Mouse (Mus musculus) limb, embryonic 14.5 days (tissue): ENCODE results near the gene Gm45711. TPM values are rescaled to one million over a fixed set of nuclear protein-coding genes. Genes with fewer than 3 reads are reported as not detected.
"Not testable (repeated sequence)": the region's sequence is repeated elsewhere in the genome, so short reads cannot be mapped to it uniquely, and the experiment has no call there.

Source experiments
- ATAC-seq: fragments of 200-750 bp; cut with Nextera tagmentation; 2 replicates; pipeline ENCODE4 v1.8.0; 2017; ENCODE audit warnings: low read depth, moderate number of reproducible peaks, moderate TSS enrichment; ENCODE audit not compliant: low FRiP score
- DNase-seq: peaks from one replicate; pipeline ENCODE4 v3.0.0-alpha.2; 2015; ENCODE audit warnings: low spot score
- H3K27ac ChIP-seq: fragments of 300-500 bp; sonication (generic); replicated peaks from 2 replicates; pipeline ENCODE4 v1.5.1; 2014; ENCODE audit warnings: low read depth, mild to moderate bottlenecking, low read length, moderate library complexity, mixed read lengths
- H3K27me3 ChIP-seq: fragments of 300-500 bp; sonication (generic); 2 replicates; pipeline ENCODE4 v1.6.1; 2014; ENCODE audit warnings: low read length, mixed read lengths; ENCODE audit not compliant: control insufficient read depth, insufficient read depth
- H3K36me3 ChIP-seq: fragments of 300-500 bp; sonication (generic); 2 replicates; pipeline ENCODE4 v1.6.1; 2014; ENCODE audit warnings: mild to moderate bottlenecking, low read length, moderate library complexity, mixed read lengths; ENCODE audit not compliant: control insufficient read depth, insufficient read depth
- H3K4me1 ChIP-seq: fragments of 300-500 bp; sonication (generic); 2 replicates; pipeline ENCODE4 v1.6.1; 2014; ENCODE audit warnings: antibody characterized with exemption, low read length, mixed read lengths; ENCODE audit not compliant: control insufficient read depth, insufficient read depth
- H3K4me2 ChIP-seq: fragments of 300-500 bp; sonication (generic); replicated peaks from 2 replicates; pipeline ENCODE4 v1.6.1; 2014; ENCODE audit warnings: low read depth, mild to moderate bottlenecking, low read length, moderate library complexity; ENCODE audit not compliant: severe bottlenecking
- H3K4me3 ChIP-seq: fragments of 300-500 bp; sonication (generic); replicated peaks from 2 replicates; pipeline ENCODE4 v1.5.1; 2014; ENCODE audit warnings: low read length
- H3K9ac ChIP-seq: fragments of 300-500 bp; sonication (generic); 2 replicates; pipeline ENCODE4 v1.6.1; 2014; ENCODE audit warnings: mild to moderate bottlenecking, low read depth, low read length, moderate library complexity; ENCODE audit not compliant: severe bottlenecking
- H3K9me3 ChIP-seq: fragments of 300-500 bp; sonication (generic); 2 replicates; pipeline ENCODE4 v1.6.1; 2016; ENCODE audit warnings: low read length; ENCODE audit not compliant: control insufficient read depth
- POLR2A ChIP-seq: fragments of 200-500 bp; IDR thresholded peaks from 2 replicates; pipeline ENCODE4 v1.8.0; 2012; ENCODE audit warnings: inconsistent platforms, mild to moderate bottlenecking, moderate library complexity, borderline replicate concordance; ENCODE audit not compliant: insufficient read depth, insufficient read length; ENCODE audit errors: extremely low read depth
- WGBS: fragments of 180-500 bp; shearing (Covaris S2); extraction: QIAGEN DNeasy Blood & Tissue Kit; methylation state at CpG from one replicate; pipeline ENCODE4 v1.1.7; 2014; 5-methylcytosine and 5-hydroxymethylcytosine counted together
- polyA plus RNA-seq, 2 experiments: library from polyadenylated mRNA; depleted of rRNA in 1 of 2; stranded (reverse) in 1 of 2; unstranded in 1 of 2; fragments of >200 nt; fragmentation: Nextera tagmentation in 1 of 2; extraction: Ambion mirVana in 1 of 2; gene quantifications; 2 replicates each; pipeline versions ENCODE4 v1.2.1 to v1.2.3; 2012 to 2014

Gene Gm45711
- polyA plus RNA-seq, 2 experiments: not detected

GRCm38 (mm10) chr8:104294396-104294795, 15.5 kb downstream of the Gm45711 start:
- Histone ChIP-seq H3K4me1 (no peaks in the 10 kb centered on the region), H3K36me3 (no peaks in the 10 kb centered on the region), H3K9ac (no peak overlapping the region), H3K4me2 (no peak overlapping the region), H3K9me3 (no peaks in the 10 kb centered on the region), H3K4me3 (no peak overlapping the region), H3K27me3 (no peaks in the 10 kb centered on the region), H3K27ac (no peak overlapping the region)
- DNase-seq (no peak), ATAC-seq (no peak)
- no peak for TF ChIP-seq POLR2A
- WGBS: 87% methylated on average over 1 of the region's 1 CpGs

GRCm38 (mm10) chr8:104293081-104293480, 16.8 kb downstream of the Gm45711 start, which contains the start of gene Cmtm2a:
Cmtm2a (minus strand) TSS chr8:104293181.
- H3K27me3 ChIP-seq, H3K9ac ChIP-seq, H3K4me2 ChIP-seq, H3K36me3 ChIP-seq, H3K9me3 ChIP-seq, H3K4me3 ChIP-seq, DNase-seq, H3K27ac ChIP-seq, H3K4me1 ChIP-seq, ATAC-seq: not testable (repeated sequence)
- 78% methylated on average over 9 of the region's 12 CpGs for WGBS

DNA sequence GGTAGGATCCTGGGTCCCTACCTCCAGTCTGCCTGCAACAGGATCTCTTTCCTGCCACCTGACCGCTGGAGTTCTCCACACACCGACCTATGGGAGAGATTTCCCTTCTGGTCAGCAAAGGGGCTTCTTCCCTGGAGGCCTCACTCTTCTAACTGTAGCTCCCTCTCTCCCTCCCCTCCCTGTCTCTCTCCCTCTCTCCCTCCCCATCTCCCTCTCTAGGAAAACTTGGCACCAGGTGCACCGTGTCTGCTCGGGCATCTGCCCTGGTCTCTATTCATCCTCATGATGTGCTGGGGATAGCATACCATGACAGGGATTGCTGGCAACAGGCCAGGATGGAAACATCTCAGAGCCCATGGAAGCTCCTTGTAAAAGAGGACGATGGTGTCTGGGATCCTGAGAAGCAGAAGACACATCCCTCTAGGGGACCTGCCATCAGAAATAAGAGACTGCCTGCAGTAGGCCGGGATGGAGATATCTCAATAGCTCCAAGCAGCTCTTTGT, 40.9 kb downstream of the Gm45711 start:
- TF ChIP-seq POLR2A: no peak
- no peak for DNase-seq
- Histone ChIP-seq H3K4me3 (no peak overlapping the region), H3K4me1 (no peaks in the 10 kb centered on the region), H3K27me3 (no peaks in the 10 kb centered on the region), H3K9me3 (no peaks in the 10 kb centered on the region), H3K4me2 (no peak overlapping the region), H3K27ac (no peak overlapping the region), H3K9ac (no peak overlapping the region), H3K36me3 (peaks cover 6% of the 10 kb centered on the region)
- WGBS: 87% methylated on average over 6 of the region's 6 CpGs
- ATAC-seq: no peak

- ATAC-seq: no peak
- no peak overlapping the region for H3K9ac ChIP-seq
- H3K36me3 ChIP-seq: peaks cover 12% of the 10 kb centered on the region
- H3K27me3 ChIP-seq: no peaks in the 10 kb centered on the region
- H3K4me2 ChIP-seq: no peak overlapping the region
- H3K27ac ChIP-seq: no peak overlapping the region
- no peak for DNase-seq
- no peak for TF ChIP-seq POLR2A
- no peaks in the 10 kb centered on the region for H3K9me3 ChIP-seq
- H3K4me3 ChIP-seq: no peak overlapping the region
- H3K4me1 ChIP-seq: no peaks in the 10 kb centered on the region
Observed at GRCm38 (mm10) chr8:104268368-104268767, 41.5 kb downstream of the Gm45711 start.

- not testable (repeated sequence) for H3K9ac ChIP-seq, H3K27ac ChIP-seq, H3K4me3 ChIP-seq, H3K4me2 ChIP-seq, H3K9me3 ChIP-seq, H3K4me1 ChIP-seq, DNase-seq, ATAC-seq, H3K27me3 ChIP-seq
- WGBS: 95% methylated on average over 22 of the region's 22 CpGs
- peaks cover 22% of the 10 kb centered on the region for H3K36me3 ChIP-seq
Observed at GRCm38 (mm10) chr8:104264271-104264935, 45.5 kb downstream of the Gm45711 start.

DNA sequence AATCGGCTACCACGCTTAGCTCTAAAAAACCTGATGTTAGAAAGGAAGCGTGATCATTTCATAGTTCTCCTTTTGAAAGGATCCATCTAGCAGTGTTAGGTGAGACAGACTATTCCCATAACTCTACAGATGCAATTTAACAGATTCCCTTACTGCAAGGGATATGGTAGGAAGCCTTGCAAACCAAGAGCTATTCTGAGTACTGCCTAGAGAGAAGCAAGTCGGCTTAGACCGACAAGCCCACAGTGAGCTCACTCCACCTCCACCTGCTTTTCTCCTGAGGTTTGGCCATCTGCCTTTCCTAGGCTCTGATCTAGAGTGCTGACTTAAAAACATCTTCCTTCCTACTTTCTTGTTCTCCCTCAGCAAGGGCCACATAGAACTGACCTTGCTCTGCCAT, 48.1 kb downstream of the Gm45711 start:
- WGBS: 96% methylated on average over 5 of the region's 5 CpGs

More for the DNA sequence above, 48.1 kb downstream of the Gm45711 start:
- H3K4me2 ChIP-seq, ATAC-seq, H3K27ac ChIP-seq, H3K4me1 ChIP-seq, H3K27me3 ChIP-seq, DNase-seq, H3K9me3 ChIP-seq, H3K9ac ChIP-seq, H3K4me3 ChIP-seq: not testable (repeated sequence)
- H3K36me3 ChIP-seq: peaks cover 39% of the 10 kb centered on the region
